Mouse (Mus musculus) liver, embryonic 14.5 days (tissue): ENCODE measurements around the gene Mtg2.

Source experiments
- CTCF ChIP-seq: IDR thresholded peaks from 2 replicates; pipeline ENCODE4 v1.5.1; 2016; ENCODE audit warnings: antibody characterized with exemption, low read depth, control low read depth
- EP300 ChIP-seq: IDR thresholded peaks from 2 replicates; pipeline ENCODE4 v1.6.1; 2016; ENCODE audit warnings: antibody characterized with exemption, low read depth

DNA sequence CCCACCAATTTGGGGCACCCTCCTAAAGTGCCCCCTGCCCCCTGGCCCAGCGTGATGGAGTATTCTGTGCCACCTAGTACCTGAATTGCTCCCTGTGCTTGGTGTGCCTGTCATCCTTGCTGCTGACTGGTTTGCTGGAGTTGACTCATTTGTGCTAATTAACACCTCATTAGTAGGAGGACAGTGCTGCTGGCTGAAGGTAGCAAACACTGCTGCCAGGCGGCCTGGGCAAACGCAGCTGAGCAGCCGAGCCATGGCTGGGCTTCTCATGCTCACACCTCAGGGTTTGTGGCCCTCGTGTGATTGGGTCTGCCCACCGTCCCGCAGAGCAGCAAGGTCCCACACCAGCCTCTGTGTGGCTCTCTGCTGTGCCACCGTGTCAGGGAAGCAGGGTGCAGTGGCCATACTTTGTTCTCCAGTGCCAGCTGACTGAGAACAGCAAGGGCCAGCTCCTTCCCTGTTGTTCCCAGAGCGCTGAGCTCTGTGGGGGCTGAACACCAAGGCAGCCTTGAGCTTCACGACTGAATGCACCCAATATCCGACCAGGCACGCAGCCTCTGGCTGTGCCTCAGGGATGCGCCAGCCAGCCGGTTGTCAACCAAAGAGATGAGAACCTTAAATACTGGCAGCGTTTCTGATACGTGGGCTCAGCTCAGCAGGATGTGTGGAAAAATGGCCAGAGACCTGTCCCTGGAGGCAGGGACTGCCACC, 15.7 kb downstream of the Mtg2 start:
- TF ChIP-seq CTCF (no peak), EP300 (no peak)
